Mouse (Mus musculus): ENCODE data around the gene Gtsf2. TPM values are rescaled to one million over a fixed set of nuclear protein-coding genes. Genes with fewer than 3 reads are reported as not detected.

Gtsf2 gene
- polyA plus RNA-seq, 1 experiment, result not detected

DNA sequence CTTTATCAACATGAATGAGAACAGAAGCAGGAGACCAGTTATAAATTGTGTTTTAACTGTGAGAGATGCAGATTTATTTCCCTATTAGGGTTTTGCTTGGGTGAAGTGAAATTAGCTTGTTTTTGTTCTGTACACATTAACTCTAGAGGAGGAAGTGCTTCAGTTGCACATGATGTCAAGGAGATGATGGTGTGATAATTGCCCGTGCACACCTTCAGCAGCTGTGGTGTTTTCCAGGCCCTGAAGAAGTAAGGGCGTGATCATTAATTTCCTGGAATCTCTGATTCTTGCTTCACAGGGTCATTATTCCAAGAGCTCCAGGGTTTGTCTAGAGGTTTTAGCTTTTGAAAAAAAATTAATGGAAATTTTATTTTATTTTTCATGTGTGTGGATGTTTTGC, 31.9 kb upstream of the Gtsf2 start:
- TF ChIP-seq POLR2A (IDR thresholded peaks at IDR 0.05; ENCODE audit: low read depth, low read length), result no peak
- no peak for TF ChIP-seq CTCF (IDR thresholded peaks at IDR 0.05; ENCODE audit: extremely low read depth, insufficient read depth, insufficient read length, insufficient replicate concordance)
- WGBS, result 80% methylated on average over 2 of the region's 2 CpGs
- no peak for DNase-seq (ENCODE audit: low read depth in 1 of 2, low spot score in 2 of 2)
- Histone ChIP-seq H3K4me3 (ENCODE audit: extremely low read depth, insufficient read depth, insufficient read length) (no peak overlapping the region), H3K27ac (ENCODE audit: insufficient read depth, low read length) (no peak overlapping the region), H3K4me1 (ENCODE audit: control insufficient read depth, insufficient read depth, insufficient read length) (no peaks in the 10 kb centered on the region), H3K27me3 (ENCODE audit: control insufficient read depth, insufficient read depth, low read length) (no peaks in the 10 kb centered on the region), H3K36me3 (ENCODE audit: control insufficient read depth, insufficient read depth, low read length) (peaks cover 71% of the 10 kb centered on the region)

DNA sequence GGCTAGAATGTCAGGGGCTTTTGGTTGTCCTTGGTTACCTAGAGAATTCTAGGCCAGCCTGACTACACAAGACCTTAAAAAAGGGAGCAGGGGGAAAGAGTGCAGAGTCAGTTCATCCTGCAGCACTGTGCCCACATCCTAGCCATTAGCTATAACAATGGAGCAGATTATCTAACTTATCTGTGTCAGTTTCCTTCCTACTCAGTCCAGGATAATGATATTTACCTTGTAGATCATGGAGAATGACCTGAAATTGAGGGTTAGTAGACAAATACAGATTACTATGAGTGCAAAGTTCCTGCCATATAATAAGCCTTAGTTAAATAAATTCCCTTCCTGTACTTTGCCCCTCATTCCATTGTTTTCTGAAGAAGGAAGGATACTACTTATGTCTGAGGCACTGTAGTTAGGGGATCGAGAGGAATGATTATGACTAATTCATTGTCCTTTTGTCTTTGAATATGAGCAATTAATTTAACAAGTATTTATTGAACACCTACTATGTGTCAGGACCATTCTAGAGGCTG, 30.9 kb upstream of the Gtsf2 start:
- DNase-seq (ENCODE audit: low read depth in 1 of 2, low spot score in 2 of 2), result no peak
- Histone ChIP-seq H3K36me3 (ENCODE audit: control insufficient read depth, insufficient read depth, low read length) (peaks cover 67% of the 10 kb centered on the region), H3K27me3 (ENCODE audit: control insufficient read depth, insufficient read depth, low read length) (no peaks in the 10 kb centered on the region), H3K27ac (ENCODE audit: insufficient read depth, low read length) (no peak overlapping the region), H3K4me3 (ENCODE audit: extremely low read depth, insufficient read depth, insufficient read length) (no peak overlapping the region), H3K4me1 (ENCODE audit: control insufficient read depth, insufficient read depth, insufficient read length) (no peaks in the 10 kb centered on the region)
- TF ChIP-seq POLR2A (IDR thresholded peaks at IDR 0.05; ENCODE audit: low read depth, low read length) (no peak), CTCF (IDR thresholded peaks at IDR 0.05; ENCODE audit: extremely low read depth, insufficient read depth, insufficient read length, insufficient replicate concordance) (no peak)
- 90% methylated on average over 1 of the region's 1 CpGs for WGBS

DNA sequence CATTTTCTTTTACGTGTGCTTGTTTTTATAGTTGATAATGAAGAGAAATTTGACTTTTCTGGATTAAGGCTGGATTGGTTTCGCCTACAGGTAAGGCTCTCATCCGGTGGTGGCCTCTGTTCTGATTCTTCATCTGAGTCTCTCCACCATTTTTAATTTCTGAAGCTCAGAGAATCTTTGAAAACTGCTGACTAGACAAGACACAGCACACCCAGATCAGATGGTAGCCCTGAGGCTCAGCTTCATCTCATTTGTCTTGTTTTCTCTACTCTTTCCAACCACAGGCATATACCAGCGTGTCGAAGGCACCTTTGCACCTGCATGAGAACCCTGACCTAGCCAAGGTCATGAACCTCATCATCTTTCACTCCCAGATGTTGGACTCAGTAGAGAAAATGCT, 25.5 kb upstream of the Gtsf2 start:
- no peak for DNase-seq (ENCODE audit: low read depth in 1 of 2, low spot score in 2 of 2)
- no peaks in the 10 kb centered on the region for H3K27me3 ChIP-seq (ENCODE audit: control insufficient read depth, insufficient read depth, low read length)
- TF ChIP-seq POLR2A (IDR thresholded peaks at IDR 0.05; ENCODE audit: low read depth, low read length) (no peak), CTCF (IDR thresholded peaks at IDR 0.05; ENCODE audit: extremely low read depth, insufficient read depth, insufficient read length, insufficient replicate concordance) (no peak)
- WGBS, result 87% methylated on average over 5 of the region's 5 CpGs
- H3K4me3 ChIP-seq (ENCODE audit: extremely low read depth, insufficient read depth, insufficient read length), result no peak overlapping the region
- H3K4me1 ChIP-seq (ENCODE audit: control insufficient read depth, insufficient read depth, insufficient read length), result no peaks in the 10 kb centered on the region
- H3K27ac ChIP-seq (ENCODE audit: insufficient read depth, low read length), result no peak overlapping the region
- peaks cover 66% of the 10 kb centered on the region for H3K36me3 ChIP-seq (ENCODE audit: control insufficient read depth, insufficient read depth, low read length)

DNA sequence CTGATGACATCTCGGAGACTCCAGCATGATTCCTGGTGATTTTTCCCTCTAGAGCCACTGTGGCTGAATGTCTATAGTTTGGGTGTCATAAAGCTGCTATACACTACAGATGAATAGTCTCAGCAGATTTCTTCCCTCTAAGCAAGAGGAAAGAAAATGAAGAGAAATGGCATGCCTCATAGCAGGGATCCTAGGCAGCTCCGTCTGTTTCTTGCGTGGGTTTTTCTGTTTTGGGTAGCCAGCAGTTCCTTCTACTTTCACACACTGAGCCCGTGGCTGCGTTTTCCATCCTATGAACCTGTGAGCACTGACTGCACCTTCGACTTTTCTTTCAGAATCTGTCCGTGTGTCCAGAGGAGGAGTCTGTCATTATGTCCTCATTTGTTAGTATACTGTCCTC, 24.9 kb upstream of the Gtsf2 start:
- Histone ChIP-seq H3K27ac (ENCODE audit: insufficient read depth, low read length) (no peak overlapping the region), H3K36me3 (ENCODE audit: control insufficient read depth, insufficient read depth, low read length) (peaks cover 62% of the 10 kb centered on the region), H3K4me3 (ENCODE audit: extremely low read depth, insufficient read depth, insufficient read length) (no peak overlapping the region), H3K27me3 (ENCODE audit: control insufficient read depth, insufficient read depth, low read length) (no peaks in the 10 kb centered on the region), H3K4me1 (ENCODE audit: control insufficient read depth, insufficient read depth, insufficient read length) (no peaks in the 10 kb centered on the region)
- TF ChIP-seq POLR2A (IDR thresholded peaks at IDR 0.05; ENCODE audit: low read depth, low read length) (no peak), CTCF (IDR thresholded peaks at IDR 0.05; ENCODE audit: extremely low read depth, insufficient read depth, insufficient read length, insufficient replicate concordance) (no peak)
- no peak for DNase-seq (ENCODE audit: low read depth in 1 of 2, low spot score in 2 of 2)
- 90% methylated on average over 7 of the region's 7 CpGs for WGBS

DNA sequence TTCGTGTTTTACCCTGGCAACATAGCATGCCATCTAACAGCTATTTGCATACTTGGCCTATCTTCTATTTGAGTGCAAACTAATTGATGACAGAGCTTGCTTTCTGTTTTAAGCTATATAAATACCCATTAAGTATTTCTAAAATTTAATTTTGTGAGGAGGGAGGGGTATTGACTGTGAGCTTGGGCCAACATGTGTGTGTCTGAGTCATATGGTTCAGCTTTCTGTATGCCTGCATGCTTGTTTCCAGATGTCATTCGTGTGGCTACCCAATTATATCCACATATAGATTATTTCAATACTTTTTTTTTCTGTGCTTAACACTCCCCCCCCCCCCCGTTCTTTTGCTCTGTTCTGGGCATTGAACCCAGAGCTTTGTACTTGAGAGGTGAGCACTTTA, 24.0 kb upstream of the Gtsf2 start:
- H3K4me3 ChIP-seq (ENCODE audit: extremely low read depth, insufficient read depth, insufficient read length), result no peak overlapping the region
- DNase-seq (ENCODE audit: low read depth in 1 of 2, low spot score in 2 of 2), result no peak
- 86% methylated on average over 3 of the region's 3 CpGs for WGBS
- no peak for TF ChIP-seq POLR2A (IDR thresholded peaks at IDR 0.05; ENCODE audit: low read depth, low read length)
- no peak for TF ChIP-seq CTCF (IDR thresholded peaks at IDR 0.05; ENCODE audit: extremely low read depth, insufficient read depth, insufficient read length, insufficient replicate concordance)
- no peaks in the 10 kb centered on the region for H3K27me3 ChIP-seq (ENCODE audit: control insufficient read depth, insufficient read depth, low read length)
- H3K4me1 ChIP-seq (ENCODE audit: control insufficient read depth, insufficient read depth, insufficient read length), result no peaks in the 10 kb centered on the region
- H3K36me3 ChIP-seq (ENCODE audit: control insufficient read depth, insufficient read depth, low read length), result peaks cover 61% of the 10 kb centered on the region
- no peak overlapping the region for H3K27ac ChIP-seq (ENCODE audit: insufficient read depth, low read length)

DNA sequence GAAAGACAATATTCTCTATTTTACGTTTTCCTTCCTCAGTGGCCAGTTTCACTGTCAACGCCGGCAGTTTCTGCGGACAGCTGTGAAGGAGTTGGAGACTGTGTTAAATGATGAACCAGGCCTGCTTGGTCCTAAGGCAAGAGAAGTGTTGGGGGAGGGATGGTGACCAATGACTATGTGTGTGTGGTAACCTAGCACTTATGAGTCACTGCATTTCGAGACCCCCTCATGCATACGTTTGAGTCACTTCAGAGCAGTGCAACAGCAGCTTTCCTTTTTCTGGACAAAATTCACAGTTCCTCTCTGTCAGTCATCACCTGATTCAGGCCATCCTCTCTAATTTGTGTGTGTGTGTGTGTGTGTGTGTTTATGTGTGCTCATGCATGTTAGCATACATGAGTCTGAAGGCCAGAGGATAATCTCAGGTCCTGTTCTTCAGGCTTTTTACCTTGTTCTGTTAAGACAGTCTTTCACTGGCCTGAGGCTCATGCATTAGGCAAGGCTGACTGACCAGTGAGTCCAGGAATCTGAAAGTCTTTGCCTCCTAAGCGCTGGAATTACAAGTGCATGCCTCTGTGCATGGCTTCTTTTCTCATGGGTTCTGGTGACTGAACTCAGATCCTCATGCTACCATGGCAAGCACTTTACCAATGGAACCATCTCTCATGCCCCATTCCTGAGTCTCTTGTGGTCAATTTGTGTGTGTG, 23.4 kb upstream of the Gtsf2 start:
- 91% methylated on average over 7 of the region's 7 CpGs for WGBS
- no peak overlapping the region for H3K4me3 ChIP-seq (ENCODE audit: extremely low read depth, insufficient read depth, insufficient read length)
- H3K36me3 ChIP-seq (ENCODE audit: control insufficient read depth, insufficient read depth, low read length), result peaks cover 61% of the 10 kb centered on the region
- TF ChIP-seq POLR2A (IDR thresholded peaks at IDR 0.05; ENCODE audit: low read depth, low read length) (no peak), CTCF (IDR thresholded peaks at IDR 0.05; ENCODE audit: extremely low read depth, insufficient read depth, insufficient read length, insufficient replicate concordance) (no peak)
- H3K27me3 ChIP-seq (ENCODE audit: control insufficient read depth, insufficient read depth, low read length), result no peaks in the 10 kb centered on the region
- H3K4me1 ChIP-seq (ENCODE audit: control insufficient read depth, insufficient read depth, insufficient read length), result no peaks in the 10 kb centered on the region
- no peak for DNase-seq (ENCODE audit: low read depth in 1 of 2, low spot score in 2 of 2)
- no peak overlapping the region for H3K27ac ChIP-seq (ENCODE audit: insufficient read depth, low read length)

DNA sequence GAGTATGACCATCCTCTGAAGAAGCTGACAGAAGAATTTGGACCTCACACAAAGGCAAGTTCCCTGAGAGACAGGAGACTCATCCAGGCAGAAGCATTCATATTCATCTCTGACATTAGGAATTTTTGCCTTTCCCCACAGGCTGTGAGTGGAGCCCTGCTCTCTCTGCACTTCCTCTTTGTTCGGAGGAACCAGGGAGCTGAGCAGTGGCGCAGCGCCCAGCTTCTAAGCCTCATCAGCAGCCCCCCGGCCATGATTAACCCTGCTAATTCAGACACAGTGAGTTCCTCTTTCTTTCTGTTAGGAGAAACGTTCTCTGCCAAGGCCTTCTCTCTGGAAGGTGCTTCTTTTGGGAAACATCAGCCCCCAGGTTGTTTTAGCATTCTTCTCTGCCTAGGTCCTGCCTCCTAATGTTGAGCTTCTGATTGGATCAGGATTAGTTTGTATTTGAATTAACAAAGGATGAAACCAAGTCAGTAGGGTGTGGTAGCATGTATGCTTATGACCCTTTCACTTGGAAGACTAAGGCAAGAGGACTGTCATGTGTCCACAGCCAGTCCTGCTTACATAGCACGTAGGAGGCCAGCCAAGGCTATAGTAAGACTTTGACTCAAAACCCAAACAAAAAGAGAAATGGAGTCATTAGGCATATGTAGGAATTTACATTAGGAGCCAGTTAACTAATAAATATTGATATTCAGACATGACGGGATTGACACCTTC, 14.4 kb upstream of the Gtsf2 start:
- no peaks in the 10 kb centered on the region for H3K27me3 ChIP-seq (ENCODE audit: control insufficient read depth, insufficient read depth, low read length)
- peaks cover 46% of the 10 kb centered on the region for H3K36me3 ChIP-seq (ENCODE audit: control insufficient read depth, insufficient read depth, low read length)
- no peak overlapping the region for H3K27ac ChIP-seq (ENCODE audit: insufficient read depth, low read length)
- TF ChIP-seq POLR2A (IDR thresholded peaks at IDR 0.05; ENCODE audit: low read depth, low read length) (no peak), CTCF (IDR thresholded peaks at IDR 0.05; ENCODE audit: extremely low read depth, insufficient read depth, insufficient read length, insufficient replicate concordance) (no peak)
- no peaks in the 10 kb centered on the region for H3K4me1 ChIP-seq (ENCODE audit: control insufficient read depth, insufficient read depth, insufficient read length)
- H3K4me3 ChIP-seq (ENCODE audit: extremely low read depth, insufficient read depth, insufficient read length), result no peak overlapping the region
- no peak for DNase-seq (ENCODE audit: low read depth in 1 of 2, low spot score in 2 of 2)
- 64% methylated on average over 7 of the region's 7 CpGs for WGBS
